Mouse (Mus musculus) forebrain, embryonic 14.5 days (tissue): ENCODE data around the gene Atxn7l2. TPM values are rescaled to one million over a fixed set of nuclear protein-coding genes. Genes with fewer than 3 reads are reported as not detected.

Experiments used
- ATAC-seq: fragments of 200-750 bp; cut with Nextera tagmentation; 2 replicates; pipeline ENCODE4 v1.8.0; 2017; ENCODE audit warnings: mild to moderate bottlenecking, moderate library complexity
- DNase-seq: peaks from one replicate; pipeline ENCODE4 v3.0.0-alpha.2; 2015; ENCODE audit warnings: low spot score
- H3K27ac ChIP-seq: fragments of 300-500 bp; sonication (generic); 2 replicates; pipeline ENCODE4 v1.5.1; 2014; ENCODE audit warnings: low read depth, mild to moderate bottlenecking, control low read depth, low read length, moderate library complexity
- H3K27me3 ChIP-seq: fragments of 300-500 bp; sonication (generic); replicated peaks from 2 replicates; pipeline ENCODE4 v1.6.1; 2014; ENCODE audit warnings: low read length, control low read depth, mixed read lengths; ENCODE audit not compliant: control insufficient read depth, insufficient read depth
- H3K36me3 ChIP-seq: fragments of 300-500 bp; sonication (generic); 2 replicates; pipeline ENCODE4 v1.6.1; 2014; ENCODE audit warnings: low read length, control low read depth; ENCODE audit not compliant: control insufficient read depth, insufficient read depth
- H3K4me1 ChIP-seq: fragments of 300-500 bp; sonication (generic); 2 replicates; pipeline ENCODE4 v1.6.1; 2014; ENCODE audit warnings: antibody characterized with exemption, low read length, control low read depth; ENCODE audit not compliant: control insufficient read depth, insufficient read depth
- H3K4me2 ChIP-seq: fragments of 300-500 bp; sonication (generic); 2 replicates; pipeline ENCODE4 v1.6.1; 2014; ENCODE audit warnings: mild to moderate bottlenecking, control low read depth, low read length
- H3K4me3 ChIP-seq: fragments of 300-500 bp; sonication (generic); 2 replicates; pipeline ENCODE4 v1.5.1; 2014; ENCODE audit warnings: low read depth, low read length, control low read depth
- H3K9ac ChIP-seq: fragments of 300-500 bp; sonication (generic); 2 replicates; pipeline ENCODE4 v1.6.1; 2014; ENCODE audit warnings: mild to moderate bottlenecking, low read length, control low read depth, moderate library complexity
- H3K9me3 ChIP-seq: fragments of 300-500 bp; sonication (generic); replicated peaks from 2 replicates; pipeline ENCODE4 v1.6.1; 2016; ENCODE audit warnings: low read length, control low read depth, mixed read lengths; ENCODE audit not compliant: control insufficient read depth
- WGBS: fragments of 180-500 bp; shearing (Covaris S2); extraction: QIAGEN DNeasy Blood & Tissue Kit; methylation state at CpG from one replicate; pipeline ENCODE4 v1.1.7; 2014; 5-methylcytosine and 5-hydroxymethylcytosine counted together
- polyA plus RNA-seq: library from polyadenylated mRNA; unstranded; fragments of >200 nt; fragmentation: Nextera tagmentation; extraction: Ambion mirVana; gene quantifications from 2 replicates; pipeline ENCODE4 v1.2.1, GENCODE M21; 2014

Gene Atxn7l2
- polyA plus RNA-seq, 1 experiment from 2014 or later: 24.1 TPM

GRCm38 (mm10) chr3:108152290-108152689 lies 58.4 kb downstream of the Atxn7l2 start:
- Histone ChIP-seq H3K4me3 (no peak overlapping the region), H3K27ac (no peak overlapping the region), H3K4me2 (no peak overlapping the region), H3K36me3 (no peaks in the 10 kb centered on the region), H3K9ac (no peak overlapping the region), H3K9me3 (no peaks in the 10 kb centered on the region), H3K27me3 (no peaks in the 10 kb centered on the region), H3K4me1 (no peaks in the 10 kb centered on the region)
- DNase-seq (no peak), ATAC-seq (no peak)
- 87% methylated on average over 3 of the region's 3 CpGs for WGBS

Other genes starting within 250 kb of the Atxn7l2 start
- not detected in 2 replicates for gene Gstm3, start 241.7 kb downstream of the Atxn7l2 start, polyA plus RNA-seq
- gene Gstm2, start 224.5 kb downstream of the Atxn7l2 start, polyA plus RNA-seq: 5.5 and 6.0 TPM in 2 replicates
- 50.5 and 65.0 TPM in 2 replicates for gene Gstm1, start 193.0 kb downstream of the Atxn7l2 start, polyA plus RNA-seq
- 15.3 and 17.6 TPM in 2 replicates for gene Gstm4, start 166.0 kb downstream of the Atxn7l2 start, polyA plus RNA-seq
- 27.1 and 39.0 TPM in 2 replicates for gene Ampd2, start 124.3 kb downstream of the Atxn7l2 start, polyA plus RNA-seq
- gene Gnat2, start 118.1 kb downstream of the Atxn7l2 start, polyA plus RNA-seq: 0.28 and 0.36 TPM in 2 replicates
- gene Gnai3, start 64.8 kb downstream of the Atxn7l2 start, polyA plus RNA-seq: 157 and 172 TPM in 2 replicates
- 1.0 and 1.5 TPM in 2 replicates for gene Gpr61, start 56.1 kb downstream of the Atxn7l2 start, polyA plus RNA-seq
- 4.8 and 6.5 TPM in 2 replicates for gene Amigo1, start 24.6 kb downstream of the Atxn7l2 start, polyA plus RNA-seq
- 2.4 and 2.9 TPM in 2 replicates for gene Cyb561d1, start 9.7 kb downstream of the Atxn7l2 start, polyA plus RNA-seq
- gene Sypl2, start 15.7 kb upstream of the Atxn7l2 start, polyA plus RNA-seq: 1.5 and 1.8 TPM in 2 replicates
- 295 and 324 TPM in 2 replicates for gene Psma5, start 46.0 kb upstream of the Atxn7l2 start, polyA plus RNA-seq
- 16.0 and 16.6 TPM in 2 replicates for gene Sort1, start 73.1 kb upstream of the Atxn7l2 start, polyA plus RNA-seq
- gene Mybphl, start 154.0 kb upstream of the Atxn7l2 start, polyA plus RNA-seq: not detected in 2 replicates
- 32.6 and 42.0 TPM in 2 replicates for gene Psrc1, start 172.9 kb upstream of the Atxn7l2 start, polyA plus RNA-seq
- gene Celsr2, start 204.6 kb upstream of the Atxn7l2 start, polyA plus RNA-seq: 38.4 and 39.9 TPM in 2 replicates
- 227 and 241 TPM in 2 replicates for gene Sars, start 234.3 kb upstream of the Atxn7l2 start, polyA plus RNA-seq